Mouse (Mus musculus): ENCODE measurements around the gene Jmy. TPM values are rescaled to one million over a fixed set of nuclear protein-coding genes. Genes with fewer than 3 reads are reported as not detected.

Gene Jmy
- polyA plus RNA-seq (2014; fragmentation: Illumina TruSeq; extraction: RNeasy Lipid Tissue Mini Kit (QIAGEN cat#74804)): 145 TPM

DNA sequence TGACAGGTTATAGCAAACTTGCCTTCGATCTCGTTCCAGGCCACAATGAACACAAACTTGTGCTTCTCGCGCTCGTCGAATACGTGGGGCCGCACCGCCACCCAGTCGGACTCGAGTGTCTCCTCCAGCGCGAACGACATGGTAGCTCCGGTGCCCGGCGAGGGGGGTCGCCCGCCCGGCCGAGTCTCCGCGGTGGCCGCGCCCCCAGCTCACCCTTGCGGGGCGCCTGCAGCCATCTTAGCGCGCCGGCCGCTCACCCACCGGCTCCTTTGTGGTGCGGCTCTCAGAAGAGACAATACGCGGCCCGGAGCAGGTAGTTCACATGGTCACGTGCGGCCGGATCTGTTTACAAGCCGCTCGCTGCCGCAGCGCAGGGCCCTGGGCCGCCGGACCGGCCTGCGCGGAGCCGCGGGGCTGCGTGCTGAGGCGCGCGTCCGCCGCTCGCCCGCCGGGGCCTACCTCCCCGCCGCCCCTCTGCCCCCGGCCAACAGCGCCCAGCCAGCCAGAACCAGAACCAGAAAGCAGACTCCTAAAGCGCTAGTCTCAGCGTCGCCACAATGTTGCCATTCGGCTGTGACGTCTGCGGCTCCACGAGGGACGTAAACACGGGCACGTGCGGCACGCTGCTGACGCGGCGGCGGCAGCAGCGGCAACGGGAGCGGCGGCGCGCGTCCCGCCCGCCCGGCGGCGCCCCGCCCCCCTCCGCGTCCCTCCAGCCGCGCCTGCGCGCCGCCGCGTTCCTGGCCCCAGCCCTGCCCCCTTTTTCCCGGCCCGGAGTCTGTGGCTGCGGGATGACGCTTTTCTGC lies at the start of gene Jmy:
Jmy (minus strand) TSS at position 642 of the 806 bp plus-strand sequence.

Other genes with a start within 250 kb of the Jmy start
- 59.4 TPM for gene Homer1, start 200.2 kb downstream of the Jmy start, polyA plus RNA-seq (2014; fragmentation: Illumina TruSeq; extraction: RNeasy Lipid Tissue Mini Kit (QIAGEN cat#74804))
- 1.5 TPM for gene Bhmt, start 138.2 kb upstream of the Jmy start, polyA plus RNA-seq (2014; fragmentation: Illumina TruSeq; extraction: RNeasy Lipid Tissue Mini Kit (QIAGEN cat#74804))
- not detected for gene Bhmt2, start 174.5 kb upstream of the Jmy start, polyA plus RNA-seq (2014; fragmentation: Illumina TruSeq; extraction: RNeasy Lipid Tissue Mini Kit (QIAGEN cat#74804))
- gene Dmgdh, start 174.6 kb upstream of the Jmy start, polyA plus RNA-seq (2014; fragmentation: Illumina TruSeq; extraction: RNeasy Lipid Tissue Mini Kit (QIAGEN cat#74804)): 0.20 TPM